Mouse (Mus musculus) leukemia stem cell, adult 10-12 weeks (primary cell): ENCODE measurements around the gene Ehd3. TPM values are rescaled to one million over a fixed set of nuclear protein-coding genes. Genes with fewer than 3 reads are reported as not detected.

ENCODE experiments used
- polyA plus RNA-seq: library from polyadenylated mRNA; stranded (reverse); fragments of >175 nt; gene quantifications from 2 replicates; pipeline ENCODE4 v1.2.3, GENCODE M21; 2012; ENCODE audit warnings: low replicate concordance

Gene Ehd3
- 0.52 and 1.7 TPM in 2 replicates for polyA plus RNA-seq

GRCm38 (mm10) chr17:73803521-73804184 lies at the start of gene Ehd3:
Gene Ehd3 (plus strand): TSS chr17:73804134.

Other genes starting within 250 kb of the Ehd3 start
- not detected in 2 replicates for gene Galnt14, start 93.7 kb upstream of the Ehd3 start, polyA plus RNA-seq
- gene Xdh, start 146.1 kb downstream of the Ehd3 start, polyA plus RNA-seq: 2.4 and 3.9 TPM in 2 replicates
- not detected in 2 replicates for gene Srd5a2, start 243.8 kb downstream of the Ehd3 start, polyA plus RNA-seq